Mouse (Mus musculus) liver, embryonic 11.5 days (tissue): ENCODE data around the gene Zfp949. TPM values are rescaled to one million over a fixed set of nuclear protein-coding genes. Genes with fewer than 3 reads are reported as not detected.

Experiments
- polyA plus RNA-seq: library from polyadenylated mRNA; unstranded; fragments of >200 nt; fragmentation: Nextera tagmentation; extraction: Ambion mirVana; gene quantifications from 2 replicates; pipeline ENCODE4 v1.2.1, GENCODE M21; 2014

Gene Zfp949
- polyA plus RNA-seq, 1 experiment from 2014 or later: 6.0 TPM

Other genes with a start within 250 kb of the Zfp949 start
- gene Nt5e, start 220.8 kb upstream of the Zfp949 start, polyA plus RNA-seq: 6.3 and 7.3 TPM in 2 replicates
- 19.6 and 23.9 TPM in 2 replicates for gene Snx14, start 109.1 kb upstream of the Zfp949 start, polyA plus RNA-seq
- gene Gm20537, start 91.4 kb upstream of the Zfp949 start, polyA plus RNA-seq: not detected in 2 replicates
- gene Syncrip, start 65.4 kb upstream of the Zfp949 start, polyA plus RNA-seq: 116 and 124 TPM in 2 replicates
- not detected in 2 replicates for gene Trim43a, start 32.9 kb downstream of the Zfp949 start, polyA plus RNA-seq
- gene Mthfsl, start 172.3 kb downstream of the Zfp949 start, polyA plus RNA-seq: 30.7 and 33.4 TPM in 2 replicates
- gene Bcl2a1d, start 183.9 kb downstream of the Zfp949 start, polyA plus RNA-seq: 0.29 TPM in 1 of 2 replicates, not detected in the other